Mouse (Mus musculus) G1E (cell line): ENCODE measurements at regions not wholly inside any gene's neighbourhood (a gene's known extent, or its start where the extent isn't known, plus 50 kb on each side); places are given as distances from the start of the nearest gene placed in this dataset.

Experiments used
- CTCF ChIP-seq: IDR thresholded peaks from 2 replicates; pipeline ENCODE4 v1.5.1; 2012; ENCODE audit warnings: low read depth, low read length, inconsistent platforms, mixed read lengths
- GATA2 ChIP-seq: IDR thresholded peaks from 2 replicates; pipeline ENCODE4 v1.6.1; 2012; ENCODE audit warnings: low read depth, low read length, inconsistent platforms, borderline replicate concordance
- TAL1 ChIP-seq: conservative IDR thresholded peaks from 2 replicates; pipeline ENCODE4 v1.6.1; 2012; ENCODE audit warnings: low read depth, low read length, inconsistent platforms, mixed read lengths

- TF ChIP-seq TAL1 (no peak), CTCF (no peak), GATA2 (no peak)
Observed at GRCm38 (mm10) chr13:63990480-63990958, 98.5 kb downstream of the Hsd17b3 start.
